Mouse (Mus musculus) layer of hippocampus, adult 11-12 months (tissue): ENCODE results near the gene Gm15128.
"Not testable (repeated sequence)": the region's sequence is repeated elsewhere in the genome, so short reads cannot be mapped to it uniquely, and the experiment has no call there.

Experiments
- DNase-seq: peaks from one replicate; pipeline ENCODE4 v3.0.0; 2022; ENCODE audit warnings: low spot score

The Gm15128 gene

DNA sequence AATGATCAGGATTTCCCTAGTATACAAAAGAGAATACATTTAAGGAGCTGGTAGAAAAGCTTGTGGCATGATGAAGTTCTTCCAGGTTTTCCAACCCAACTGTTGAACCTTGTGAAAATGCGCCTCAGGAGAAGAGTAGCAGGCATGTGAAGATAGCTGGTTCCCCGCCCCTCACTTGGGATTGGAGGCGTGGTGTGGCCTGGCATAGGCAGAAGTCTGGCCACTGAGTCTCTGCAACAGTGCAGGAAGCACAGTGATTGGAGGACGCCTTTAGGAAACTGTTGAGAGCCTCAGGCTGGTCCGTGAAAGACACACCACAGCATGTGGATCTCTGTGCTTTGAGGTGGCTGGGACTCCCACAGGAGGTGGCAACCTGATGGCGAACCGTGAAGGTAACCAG lies at the start of gene Gm15128:
Gene Gm15128, plus strand, starts transcription at position 301 of the 400 bp plus-strand sequence.
- not testable (repeated sequence) for DNase-seq
